Mouse (Mus musculus) ZHBTc4 (cell line): ENCODE data around the gene Chil4.
"Not testable (repeated sequence)": the region's sequence is repeated elsewhere in the genome, so short reads cannot be mapped to it uniquely, and the experiment has no call there.

Experiments used
- DNase-seq: peaks from one replicate; pipeline ENCODE4 v3.0.0-alpha.2; 2011; ENCODE audit warnings: low read depth, low spot score

Gene Chil4

DNA sequence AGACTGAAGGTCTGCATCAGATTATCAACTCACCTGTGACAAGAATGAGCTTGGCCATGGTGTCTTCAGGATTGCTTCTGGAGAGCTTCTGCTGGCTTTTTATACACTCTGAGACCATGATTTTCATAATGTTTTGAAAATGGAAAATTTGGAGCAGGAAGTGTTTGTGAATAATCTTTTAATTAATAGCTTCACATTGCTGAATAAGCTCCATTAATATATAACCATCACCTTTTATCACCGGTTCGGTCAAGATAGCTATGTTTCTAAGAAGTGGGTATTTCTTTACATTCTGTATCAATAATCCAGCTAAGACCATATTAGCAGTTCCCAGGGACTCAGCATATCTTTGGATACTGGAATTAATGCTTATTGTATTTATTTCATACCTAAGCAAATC, at the start of gene Chil4:
Gene Chil4, minus strand, starts transcription at position 101 of the 400 bp plus-strand sequence.
- no peak for DNase-seq

DNA sequence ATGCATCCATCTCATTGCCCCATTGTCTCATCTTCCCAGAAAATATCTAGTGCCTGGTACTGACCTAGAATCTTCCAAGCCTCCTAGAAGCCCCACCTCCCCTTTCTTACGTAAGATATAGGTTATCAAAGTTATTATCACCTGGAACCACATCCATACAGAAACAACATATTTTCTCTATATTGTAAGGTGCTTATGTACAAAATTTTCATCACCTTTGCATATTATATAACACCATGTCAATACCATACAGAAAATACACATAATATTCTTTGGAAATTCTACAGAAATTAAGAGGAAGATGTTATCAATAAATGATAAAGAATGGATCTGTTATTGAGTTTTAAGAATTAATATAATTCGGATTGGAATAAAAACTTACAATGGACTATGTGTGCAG, 46.5 kb upstream of the Chil4 start:
- DNase-seq = no peak

- no peak for DNase-seq
Measured at GRCm38 (mm10) chr3:106264854-106265253, 45.5 kb upstream of the Chil4 start.

DNA sequence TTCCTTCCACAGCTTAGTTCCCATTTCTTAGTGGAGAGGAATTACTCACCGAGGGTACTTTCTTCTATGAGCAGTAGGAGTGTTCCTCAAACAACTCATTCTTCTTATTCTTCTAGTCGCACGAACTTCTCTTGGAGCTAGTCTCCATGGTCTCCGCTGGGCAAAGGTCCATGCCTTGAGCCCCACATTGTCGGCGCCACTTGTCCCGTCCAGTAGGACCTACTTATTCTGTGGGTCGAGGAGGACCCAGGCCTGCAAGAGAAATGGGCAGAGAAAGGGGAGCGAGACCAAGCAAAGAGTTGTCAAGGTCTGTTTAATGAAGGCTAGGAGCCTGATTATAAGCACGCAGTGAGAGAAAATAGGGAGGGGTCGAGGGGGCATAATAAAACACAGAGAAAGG, 37.8 kb upstream of the Chil4 start:
- not testable (repeated sequence) for DNase-seq

- peak; percentile 14 for DNase-seq
Measured at GRCm38 (mm10) chr3:106252719-106253118, 33.4 kb upstream of the Chil4 start.

GRCm38 (mm10) chr3:106250763-106251399, 31.6 kb upstream of the Chil4 start:
- peak; percentile 54 for DNase-seq

DNA sequence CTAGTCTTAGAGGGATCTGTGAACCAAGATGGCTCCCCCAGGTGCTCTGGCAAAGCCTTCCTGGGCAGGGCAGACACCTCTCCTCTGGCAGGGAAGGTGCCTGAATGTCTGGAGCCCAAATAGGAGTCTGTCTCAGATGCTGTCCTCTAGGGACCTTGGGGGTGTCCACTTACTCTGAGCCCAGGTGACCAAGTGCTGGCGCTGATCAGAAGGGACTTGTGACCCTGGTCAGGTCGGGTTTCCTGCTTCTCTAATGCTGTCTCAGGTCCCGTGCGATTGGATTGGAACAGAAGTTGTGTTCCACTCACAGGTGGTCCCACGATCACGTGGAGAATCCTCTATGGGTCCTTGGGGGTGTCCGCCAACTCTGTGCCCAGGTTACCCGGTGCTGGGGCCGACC, 28.1 kb upstream of the Chil4 start:
- not testable (repeated sequence) for DNase-seq

- not testable (repeated sequence) for DNase-seq
Measured at GRCm38 (mm10) chr3:106240210-106240609, 20.9 kb upstream of the Chil4 start.

DNA sequence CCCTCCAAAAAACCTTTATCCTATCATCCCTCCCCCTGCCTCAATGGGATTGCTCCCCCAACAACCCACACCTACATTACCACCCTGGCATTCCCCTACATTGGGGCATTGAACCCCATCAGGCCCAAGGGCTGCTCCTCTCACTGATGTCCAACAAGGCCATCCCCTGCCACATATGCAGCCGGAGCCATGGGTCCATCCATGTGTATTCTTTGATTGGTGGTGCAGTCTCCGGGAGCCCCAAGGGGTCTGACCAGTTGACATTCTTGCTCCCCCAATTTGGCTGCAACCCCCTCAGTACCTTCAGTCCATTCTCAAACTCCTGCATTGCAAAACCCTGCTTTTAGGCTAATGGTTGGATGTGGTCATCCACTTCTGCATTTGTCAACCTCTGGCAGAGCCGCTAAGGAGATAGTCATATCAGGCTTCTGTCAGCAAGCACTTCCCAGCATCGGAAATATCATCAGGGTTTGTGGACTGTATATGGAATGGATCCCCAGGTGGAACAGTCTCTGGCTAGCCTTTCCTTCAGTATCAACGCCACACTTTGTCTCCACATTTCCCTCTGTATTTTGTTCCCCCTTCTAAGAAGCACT, 20.0 kb upstream of the Chil4 start:
- DNase-seq = no peak

DNA sequence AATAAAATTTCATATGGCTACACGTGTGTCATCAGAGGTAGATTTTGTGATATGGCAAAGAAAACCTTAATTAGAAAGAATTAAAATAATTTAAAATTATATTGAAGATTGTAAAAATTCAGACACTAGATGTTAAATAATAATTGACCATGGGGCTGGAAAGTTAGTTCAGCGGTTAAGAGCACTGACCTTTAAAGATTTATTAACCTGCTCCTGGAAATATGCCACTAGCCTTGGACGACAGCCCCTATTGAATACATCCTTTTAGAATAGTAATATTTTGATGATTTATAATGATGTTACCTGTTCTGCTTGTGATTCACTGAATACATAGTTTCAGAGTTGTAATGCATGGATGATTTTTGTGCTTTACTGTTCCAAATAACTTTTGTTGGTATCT, 4.1 kb upstream of the Chil4 start:
- DNase-seq = not testable (repeated sequence)

DNA sequence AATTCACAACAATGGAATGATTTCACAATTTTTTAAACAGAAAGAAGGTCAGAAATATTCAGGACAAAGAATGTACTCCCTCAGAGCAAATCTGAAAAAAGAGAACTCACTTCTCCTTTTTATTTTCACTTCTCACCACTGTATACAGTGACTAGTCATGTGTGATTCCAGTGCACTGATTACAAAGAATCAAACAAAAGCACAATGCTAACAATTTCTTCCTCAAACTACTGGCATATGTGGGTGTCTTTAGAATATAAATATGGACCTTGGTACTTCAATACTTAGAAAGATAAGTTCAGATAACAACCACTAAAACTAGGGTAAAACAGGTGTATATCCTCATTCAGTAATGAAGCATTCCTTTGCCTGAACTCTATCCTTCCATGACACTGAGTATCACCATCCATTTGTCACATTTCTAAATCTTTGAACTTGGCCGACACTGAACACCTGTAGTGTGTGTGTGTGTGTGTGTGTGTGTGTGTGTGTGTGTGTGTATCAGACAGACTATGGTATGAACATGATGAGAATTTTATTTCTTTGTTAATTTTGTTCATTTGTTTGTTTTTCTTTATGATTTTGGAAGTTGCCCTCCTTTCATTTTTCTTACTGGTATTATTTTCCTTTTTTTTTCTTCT, 2.4 kb upstream of the Chil4 start:
- DNase-seq = no peak

- not testable (repeated sequence) for DNase-seq
Measured at GRCm38 (mm10) chr3:106218284-106218954, 888 bp downstream of the Chil4 start.

DNA sequence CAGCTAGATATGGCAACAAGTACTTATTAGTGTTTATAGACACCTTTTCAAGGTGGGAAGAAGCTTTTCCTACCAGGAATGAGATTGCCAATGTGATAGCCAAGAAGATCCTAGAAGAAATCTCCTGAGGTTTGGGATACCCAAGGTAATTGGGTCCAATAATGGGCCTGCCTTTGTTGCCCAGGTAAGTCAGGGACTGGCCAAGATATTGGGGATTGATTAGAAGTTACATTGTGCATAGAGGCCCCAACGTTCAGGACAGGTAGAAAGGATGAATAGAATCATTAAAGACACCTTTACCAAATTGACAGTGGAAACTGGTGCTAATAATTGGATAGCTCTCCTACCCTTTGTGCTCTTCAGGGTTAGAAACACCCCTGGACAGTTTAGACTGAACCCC, 21.3 kb downstream of the Chil4 start:
- not testable (repeated sequence) for DNase-seq

- DNase-seq = not testable (repeated sequence)
Measured at GRCm38 (mm10) chr3:106197246-106197645, 22.1 kb downstream of the Chil4 start.

DNA sequence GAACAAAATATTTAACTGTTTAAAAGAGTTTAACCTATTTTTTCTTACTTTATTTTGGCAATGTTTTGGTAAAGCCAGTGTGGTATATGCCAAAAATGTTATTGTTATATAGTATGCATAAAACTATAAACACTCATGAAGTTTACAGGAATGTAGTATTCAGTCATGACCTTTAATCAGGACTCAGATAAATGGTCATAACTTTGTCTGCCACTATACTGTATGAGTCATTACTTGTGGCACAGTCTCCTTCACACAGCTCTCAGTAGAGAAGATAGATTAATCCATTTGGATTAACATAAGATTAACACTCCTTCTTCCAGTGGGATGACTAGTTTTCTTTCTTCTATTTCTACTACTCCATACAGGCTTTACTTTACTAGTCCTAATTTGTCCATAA, 23.0 kb downstream of the Chil4 start:
- no peak for DNase-seq

GRCm38 (mm10) chr3:106195486-106195885, 23.8 kb downstream of the Chil4 start:
- DNase-seq = no peak

GRCm38 (mm10) chr3:106187991-106188390, 31.3 kb downstream of the Chil4 start:
- no peak for DNase-seq

- no peak for DNase-seq
Measured at GRCm38 (mm10) chr3:106177509-106178189, 41.7 kb downstream of the Chil4 start.

GRCm38 (mm10) chr3:106174971-106175370, 44.3 kb downstream of the Chil4 start:
- DNase-seq = not testable (repeated sequence)

DNA sequence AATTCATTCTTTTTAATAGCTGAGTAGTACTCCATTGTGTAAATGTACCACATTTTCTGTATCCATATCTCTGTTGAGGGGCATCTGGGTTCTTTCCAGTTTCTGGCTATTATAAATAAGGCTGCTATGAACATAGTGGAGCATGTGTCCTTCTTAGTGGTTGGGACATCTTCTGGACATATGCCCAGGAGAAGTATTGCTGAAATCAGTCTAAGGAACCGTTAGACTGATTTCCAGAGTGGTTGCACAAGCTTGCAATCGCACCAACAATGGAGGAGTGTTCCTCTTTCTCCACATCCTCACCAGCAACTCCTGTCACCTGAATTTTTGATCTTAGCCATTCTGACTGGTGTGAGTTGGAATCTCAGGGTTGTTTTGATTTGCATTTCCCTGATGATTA, 46.8 kb downstream of the Chil4 start:
- not testable (repeated sequence) for DNase-seq

- no peak for DNase-seq
Measured at GRCm38 (mm10) chr3:106171135-106171731, 48.1 kb downstream of the Chil4 start.
